Mouse (Mus musculus): ENCODE measurements around the gene Foxn3. TPM values are rescaled to one million over a fixed set of nuclear protein-coding genes. Genes with fewer than 3 reads are reported as not detected.

Foxn3 gene
- polyA plus RNA-seq, 1 experiment from 2014 or later = 97.6 TPM

- 81% methylated on average over 15 of the region's 15 CpGs for WGBS
These were observed 18.9 kb downstream of the Foxn3 start for GRCm38 (mm10) chr12:99544262-99545128.

GRCm38 (mm10) chr12:99543421-99544195 lies 19.8 kb downstream of the Foxn3 start:
- H3K4me3 ChIP-seq (replicated peaks) = no peak overlapping the region
- no peak for ATAC-seq (ENCODE audit: insufficient number of reproducible peaks, low FRiP score, low TSS enrichment, low read depth)
- no peak overlapping the region for H3K9ac ChIP-seq
- no peaks in the 10 kb centered on the region for H3K9me3 ChIP-seq (replicated peaks)
- no peak overlapping the region for H3K27ac ChIP-seq (replicated peaks)
- no peaks in the 10 kb centered on the region for H3K4me1 ChIP-seq
- 91% methylated on average over 7 of the region's 7 CpGs for WGBS
- no peak overlapping the region for H3K4me2 ChIP-seq (replicated peaks)
- H3K36me3 ChIP-seq = no peaks in the 10 kb centered on the region
- no peaks in the 10 kb centered on the region for H3K27me3 ChIP-seq

More at GRCm38 (mm10) chr12:99544262-99545128, 18.9 kb downstream of the Foxn3 start:
- Histone ChIP-seq H3K4me3 (replicated peaks) (no peak overlapping the region), H3K27ac (replicated peaks) (no peak overlapping the region), H3K4me1 (no peaks in the 10 kb centered on the region), H3K9ac (no peak overlapping the region), H3K36me3 (no peaks in the 10 kb centered on the region), H3K27me3 (no peaks in the 10 kb centered on the region), H3K4me2 (replicated peaks) (no peak overlapping the region), H3K9me3 (replicated peaks) (no peaks in the 10 kb centered on the region)
- ATAC-seq (ENCODE audit: insufficient number of reproducible peaks, low FRiP score, low TSS enrichment, low read depth) = no peak

- no peak overlapping the region for H3K4me3 ChIP-seq (replicated peaks)
- 80% methylated on average over 4 of the region's 4 CpGs for WGBS
- ATAC-seq (ENCODE audit: insufficient number of reproducible peaks, low FRiP score, low TSS enrichment, low read depth) = no peak
- H3K27me3 ChIP-seq = no peaks in the 10 kb centered on the region
- no peaks in the 10 kb centered on the region; the same call in 1 of the 2 replicates for H3K9me3 ChIP-seq (replicated peaks)
- H3K4me1 ChIP-seq = no peaks in the 10 kb centered on the region
- H3K4me2 ChIP-seq (replicated peaks) = no peak overlapping the region
- no peaks in the 10 kb centered on the region for H3K36me3 ChIP-seq
- H3K9ac ChIP-seq = no peak overlapping the region
- no peak overlapping the region; the same call in 1 of the 2 replicates for H3K27ac ChIP-seq (replicated peaks)
These were observed 23.2 kb downstream of the Foxn3 start for GRCm38 (mm10) chr12:99540201-99540600.

- no peak overlapping the region for H3K27ac ChIP-seq (replicated peaks)
- peaks cover 3% of the 10 kb centered on the region; the same call in 1 of the 2 replicates for H3K9me3 ChIP-seq (replicated peaks)
- H3K4me3 ChIP-seq (replicated peaks) = no peak overlapping the region
- WGBS = 86% methylated on average over 6 of the region's 6 CpGs
- H3K4me2 ChIP-seq (replicated peaks) = no peak overlapping the region
- no peak for ATAC-seq (ENCODE audit: insufficient number of reproducible peaks, low FRiP score, low TSS enrichment, low read depth)
- H3K27me3 ChIP-seq = no peaks in the 10 kb centered on the region
- H3K4me1 ChIP-seq = no peaks in the 10 kb centered on the region
- H3K36me3 ChIP-seq = 0 out of 2 replicates have a peak, but pooled peaks cover 4% of the 10 kb centered on the region
- H3K9ac ChIP-seq = no peak overlapping the region
These were observed 26.1 kb downstream of the Foxn3 start for GRCm38 (mm10) chr12:99537316-99537715.

- Histone ChIP-seq H3K27ac (replicated peaks) (no peak overlapping the region), H3K27me3 (no peaks in the 10 kb centered on the region), H3K9me3 (replicated peaks) (peaks cover 3% of the 10 kb centered on the region; the same call in 1 of the 2 replicates), H3K9ac (no peak overlapping the region), H3K4me2 (replicated peaks) (no peak overlapping the region), H3K36me3 (0 out of 2 replicates have a peak, but pooled peaks cover 4% of the 10 kb centered on the region), H3K4me1 (no peaks in the 10 kb centered on the region), H3K4me3 (replicated peaks) (no peak overlapping the region)
- 97% methylated on average over 5 of the region's 5 CpGs for WGBS
- ATAC-seq (ENCODE audit: insufficient number of reproducible peaks, low FRiP score, low TSS enrichment, low read depth) = no peak
These were observed 27.0 kb downstream of the Foxn3 start for GRCm38 (mm10) chr12:99536426-99536825.

GRCm38 (mm10) chr12:99532342-99532741 lies 31.0 kb downstream of the Foxn3 start:
- Histone ChIP-seq H3K27me3 (no peaks in the 10 kb centered on the region), H3K27ac (replicated peaks) (no peak overlapping the region), H3K9me3 (replicated peaks) (peaks cover 3% of the 10 kb centered on the region; the same call in 1 of the 2 replicates), H3K4me1 (peaks cover 10% of the 10 kb centered on the region), H3K9ac (no peak overlapping the region), H3K4me2 (replicated peaks) (no peak overlapping the region), H3K36me3 (0 out of 2 replicates have a peak, but pooled peaks cover 4% of the 10 kb centered on the region), H3K4me3 (replicated peaks) (no peak overlapping the region)
- no peak for ATAC-seq (ENCODE audit: insufficient number of reproducible peaks, low FRiP score, low TSS enrichment, low read depth)
- 90% methylated on average over 7 of the region's 7 CpGs for WGBS

GRCm38 (mm10) chr12:99529687-99530411 lies 33.5 kb downstream of the Foxn3 start:
- 40% methylated on average over 17 of the region's 17 CpGs for WGBS
- 0 out of 2 replicates have a peak, but pooled peaks have one; percentile 17 for ATAC-seq (ENCODE audit: insufficient number of reproducible peaks, low FRiP score, low TSS enrichment, low read depth)
- H3K4me3 ChIP-seq (replicated peaks) = no peak overlapping the region
- no peak overlapping the region; the same call in 1 of the 2 replicates for H3K27ac ChIP-seq (replicated peaks)
- no peak overlapping the region for H3K9ac ChIP-seq
- H3K4me1 ChIP-seq = peaks cover 17% of the 10 kb centered on the region
- no peak overlapping the region for H3K4me2 ChIP-seq (replicated peaks)
- 0 out of 2 replicates have a peak, but pooled peaks cover 4% of the 10 kb centered on the region for H3K36me3 ChIP-seq
- 0 out of 2 replicates have a peak, but pooled peaks cover 3% of the 10 kb centered on the region for H3K9me3 ChIP-seq (replicated peaks)
- no peaks in the 10 kb centered on the region for H3K27me3 ChIP-seq

- Histone ChIP-seq H3K27ac (replicated peaks) (no peak overlapping the region), H3K4me1 (peaks cover 17% of the 10 kb centered on the region), H3K4me3 (replicated peaks) (no peak overlapping the region), H3K36me3 (no peaks in the 10 kb centered on the region), H3K9me3 (replicated peaks) (no peaks in the 10 kb centered on the region), H3K9ac (no peak overlapping the region), H3K27me3 (no peaks in the 10 kb centered on the region), H3K4me2 (replicated peaks) (no peak overlapping the region)
- WGBS = 67% methylated on average over 5 of the region's 5 CpGs
- no peak for ATAC-seq (ENCODE audit: insufficient number of reproducible peaks, low FRiP score, low TSS enrichment, low read depth)
These were observed 34.4 kb downstream of the Foxn3 start for GRCm38 (mm10) chr12:99528958-99529357.

GRCm38 (mm10) chr12:99527452-99527851 lies 35.9 kb downstream of the Foxn3 start:
- H3K27ac ChIP-seq (replicated peaks) = no peak overlapping the region
- no peaks in the 10 kb centered on the region for H3K9me3 ChIP-seq (replicated peaks)
- no peak for ATAC-seq (ENCODE audit: insufficient number of reproducible peaks, low FRiP score, low TSS enrichment, low read depth)
- peaks cover 17% of the 10 kb centered on the region for H3K4me1 ChIP-seq
- H3K4me3 ChIP-seq (replicated peaks) = no peak overlapping the region
- 54% methylated on average over 6 of the region's 6 CpGs for WGBS
- no peaks in the 10 kb centered on the region for H3K27me3 ChIP-seq
- H3K4me2 ChIP-seq (replicated peaks) = no peak overlapping the region
- H3K9ac ChIP-seq = no peak overlapping the region
- no peaks in the 10 kb centered on the region for H3K36me3 ChIP-seq

- no peak overlapping the region for H3K27ac ChIP-seq (replicated peaks)
- H3K27me3 ChIP-seq = no peaks in the 10 kb centered on the region
- peaks cover 17% of the 10 kb centered on the region for H3K4me1 ChIP-seq
- H3K4me3 ChIP-seq (replicated peaks) = no peak overlapping the region
- H3K9me3 ChIP-seq (replicated peaks) = no peaks in the 10 kb centered on the region
- no peak for ATAC-seq (ENCODE audit: insufficient number of reproducible peaks, low FRiP score, low TSS enrichment, low read depth)
- no peaks in the 10 kb centered on the region for H3K36me3 ChIP-seq
- H3K4me2 ChIP-seq (replicated peaks) = no peak overlapping the region
- WGBS = 53% methylated on average over 9 of the region's 9 CpGs
- no peak overlapping the region for H3K9ac ChIP-seq
These were observed 36.7 kb downstream of the Foxn3 start for GRCm38 (mm10) chr12:99526571-99527140.

All from embryonic facial prominence, embryonic 15.5 days (tissue).